Mouse (Mus musculus): ENCODE measurements around the gene RPS10-NUDT3. TPM values are rescaled to one million over a fixed set of nuclear protein-coding genes. Genes with fewer than 3 reads are reported as not detected.

Gene RPS10-NUDT3
- polyA plus RNA-seq, 1 experiment from 2014 or later, result not detected

GRCm38 (mm10) chr17:27628376-27628775 is 6.6 kb downstream of the RPS10-NUDT3 start:
- Histone ChIP-seq H3K4me2 (ENCODE audit: low read length) (no peak overlapping the region), H3K9ac (replicated peaks; ENCODE audit: low read depth, low read length) (no peak overlapping the region), H3K36me3 (ENCODE audit: control insufficient read depth, insufficient read depth) (peaks cover 20% of the 10 kb centered on the region), H3K4me3 (replicated peaks; ENCODE audit: low read length) (no peak overlapping the region), H3K9me3 (ENCODE audit: control insufficient read depth, low read length) (no peaks in the 10 kb centered on the region), H3K4me1 (replicated peaks; ENCODE audit: control insufficient read depth, insufficient read depth, low read length) (peaks cover 24% of the 10 kb centered on the region), H3K27ac (ENCODE audit: low read length) (no peak overlapping the region), H3K27me3 (replicated peaks; ENCODE audit: control insufficient read depth, insufficient read depth, low read length) (no peaks in the 10 kb centered on the region)
- WGBS, result 87% methylated on average over 8 of the region's 8 CpGs
- ATAC-seq, result no peak

- no peaks in the 10 kb centered on the region for H3K9me3 ChIP-seq (ENCODE audit: control insufficient read depth, low read length)
- no peak overlapping the region for H3K4me3 ChIP-seq (replicated peaks; ENCODE audit: low read length)
- no peaks in the 10 kb centered on the region for H3K27me3 ChIP-seq (replicated peaks; ENCODE audit: control insufficient read depth, insufficient read depth, low read length)
- peaks cover 20% of the 10 kb centered on the region for H3K36me3 ChIP-seq (ENCODE audit: control insufficient read depth, insufficient read depth)
- no peak for ATAC-seq
- H3K4me1 ChIP-seq (replicated peaks; ENCODE audit: control insufficient read depth, insufficient read depth, low read length), result peaks cover 17% of the 10 kb centered on the region
- H3K4me2 ChIP-seq (ENCODE audit: low read length), result no peak overlapping the region
- H3K27ac ChIP-seq (ENCODE audit: low read length), result no peak overlapping the region
- no peak overlapping the region for H3K9ac ChIP-seq (replicated peaks; ENCODE audit: low read depth, low read length)
- 35% methylated on average over 5 of the region's 5 CpGs for WGBS
These were observed 7.6 kb downstream of the RPS10-NUDT3 start for GRCm38 (mm10) chr17:27627451-27627850.

GRCm38 (mm10) chr17:27626681-27627080 is 8.3 kb downstream of the RPS10-NUDT3 start:
- Histone ChIP-seq H3K36me3 (ENCODE audit: control insufficient read depth, insufficient read depth) (peaks cover 13% of the 10 kb centered on the region), H3K4me3 (replicated peaks; ENCODE audit: low read length) (no peak overlapping the region), H3K27me3 (replicated peaks; ENCODE audit: control insufficient read depth, insufficient read depth, low read length) (no peaks in the 10 kb centered on the region), H3K9me3 (ENCODE audit: control insufficient read depth, low read length) (no peaks in the 10 kb centered on the region), H3K4me1 (replicated peaks; ENCODE audit: control insufficient read depth, insufficient read depth, low read length) (peaks cover 17% of the 10 kb centered on the region), H3K4me2 (ENCODE audit: low read length) (no peak overlapping the region), H3K9ac (replicated peaks; ENCODE audit: low read depth, low read length) (0 out of 2 replicates have a peak overlapping the region, but pooled peaks have one; percentile 20), H3K27ac (ENCODE audit: low read length) (peak overlapping the region; percentile 48)
- 8% methylated on average over 5 of the region's 5 CpGs for WGBS
- ATAC-seq, result peak; percentile 11; the same call in 1 of the 2 replicates

- Histone ChIP-seq H3K27ac (ENCODE audit: low read length) (no peak overlapping the region), H3K4me2 (ENCODE audit: low read length) (no peak overlapping the region), H3K4me3 (replicated peaks; ENCODE audit: low read length) (no peak overlapping the region), H3K9me3 (ENCODE audit: control insufficient read depth, low read length) (no peaks in the 10 kb centered on the region), H3K9ac (replicated peaks; ENCODE audit: low read depth, low read length) (no peak overlapping the region), H3K27me3 (replicated peaks; ENCODE audit: control insufficient read depth, insufficient read depth, low read length) (no peaks in the 10 kb centered on the region), H3K4me1 (replicated peaks; ENCODE audit: control insufficient read depth, insufficient read depth, low read length) (peaks cover 21% of the 10 kb centered on the region), H3K36me3 (ENCODE audit: control insufficient read depth, insufficient read depth) (peaks cover 6% of the 10 kb centered on the region)
- WGBS, result 40% methylated on average over 7 of the region's 7 CpGs
- no peak for ATAC-seq
These were observed 9.4 kb downstream of the RPS10-NUDT3 start for GRCm38 (mm10) chr17:27625455-27626251.

- WGBS, result 8% methylated on average over 87 of the region's 91 CpGs
- H3K27ac ChIP-seq (ENCODE audit: low read length), result peak within 1 kb of the TSS; percentile 98
- H3K36me3 ChIP-seq (ENCODE audit: control insufficient read depth, insufficient read depth), result no peaks in the 10 kb centered on the region
- peak within 1 kb of the TSS; percentile 99 for H3K9ac ChIP-seq (replicated peaks; ENCODE audit: low read depth, low read length)
- H3K4me3 ChIP-seq (replicated peaks; ENCODE audit: low read length), result peak within 1 kb of the TSS; percentile 92
- peaks cover 38% of the 10 kb centered on the region for H3K4me1 ChIP-seq (replicated peaks; ENCODE audit: control insufficient read depth, insufficient read depth, low read length)
- H3K4me2 ChIP-seq (ENCODE audit: low read length), result peak within 1 kb of the TSS; percentile 64
- ATAC-seq, result peak; percentile 90
- H3K27me3 ChIP-seq (replicated peaks; ENCODE audit: control insufficient read depth, insufficient read depth, low read length), result no peaks in the 10 kb centered on the region
- H3K9me3 ChIP-seq (ENCODE audit: control insufficient read depth, low read length), result no peaks in the 10 kb centered on the region
These were observed 11.4 kb downstream of the RPS10-NUDT3 start, which contains the start of gene Nudt3 for GRCm38 (mm10) chr17:27623360-27624326. Gene Nudt3 (minus strand): TSS chr17:27623495.

- under 1% methylated on average over 74 of the region's 80 CpGs for WGBS
- peak overlapping the region; percentile 64 for H3K4me2 ChIP-seq (ENCODE audit: low read length)
- ATAC-seq, result peak; percentile 49
- H3K9me3 ChIP-seq (ENCODE audit: control insufficient read depth, low read length), result no peaks in the 10 kb centered on the region; the same call in 1 of the 2 replicates
- peak overlapping the region; percentile 98 for H3K27ac ChIP-seq (ENCODE audit: low read length)
- H3K9ac ChIP-seq (replicated peaks; ENCODE audit: low read depth, low read length), result peak overlapping the region; percentile 99
- no peaks in the 10 kb centered on the region for H3K27me3 ChIP-seq (replicated peaks; ENCODE audit: control insufficient read depth, insufficient read depth, low read length)
- H3K4me3 ChIP-seq (replicated peaks; ENCODE audit: low read length), result peak overlapping the region; percentile 92
- peaks cover 39% of the 10 kb centered on the region for H3K4me1 ChIP-seq (replicated peaks; ENCODE audit: control insufficient read depth, insufficient read depth, low read length)
- H3K36me3 ChIP-seq (ENCODE audit: control insufficient read depth, insufficient read depth), result peaks cover under 1% of the 10 kb centered on the region; the same call in 1 of the 2 replicates
These were observed 12.2 kb downstream of the RPS10-NUDT3 start for GRCm38 (mm10) chr17:27622611-27623359.

GRCm38 (mm10) chr17:27621705-27622531 is 13.1 kb downstream of the RPS10-NUDT3 start:
- Histone ChIP-seq H3K4me2 (ENCODE audit: low read length) (peak overlapping the region; percentile 64), H3K4me3 (replicated peaks; ENCODE audit: low read length) (peak overlapping the region; percentile 92), H3K9me3 (ENCODE audit: control insufficient read depth, low read length) (no peaks in the 10 kb centered on the region; the same call in 1 of the 2 replicates), H3K9ac (replicated peaks; ENCODE audit: low read depth, low read length) (peak overlapping the region; percentile 99), H3K36me3 (ENCODE audit: control insufficient read depth, insufficient read depth) (peaks cover 4% of the 10 kb centered on the region; the same call in 1 of the 2 replicates), H3K4me1 (replicated peaks; ENCODE audit: control insufficient read depth, insufficient read depth, low read length) (peaks cover 38% of the 10 kb centered on the region), H3K27me3 (replicated peaks; ENCODE audit: control insufficient read depth, insufficient read depth, low read length) (no peaks in the 10 kb centered on the region), H3K27ac (ENCODE audit: low read length) (peak overlapping the region; percentile 98)
- WGBS, result 1% methylated on average over 23 of the region's 23 CpGs
- peak; percentile 59 for ATAC-seq

GRCm38 (mm10) chr17:27621161-27621560 is 13.9 kb downstream of the RPS10-NUDT3 start:
- peak overlapping the region; percentile 92 for H3K4me3 ChIP-seq (replicated peaks; ENCODE audit: low read length)
- WGBS, result 16% methylated on average over 8 of the region's 8 CpGs
- H3K9ac ChIP-seq (replicated peaks; ENCODE audit: low read depth, low read length), result peak overlapping the region; percentile 99
- H3K4me1 ChIP-seq (replicated peaks; ENCODE audit: control insufficient read depth, insufficient read depth, low read length), result peaks cover 32% of the 10 kb centered on the region
- no peaks in the 10 kb centered on the region for H3K27me3 ChIP-seq (replicated peaks; ENCODE audit: control insufficient read depth, insufficient read depth, low read length)
- H3K9me3 ChIP-seq (ENCODE audit: control insufficient read depth, low read length), result no peaks in the 10 kb centered on the region; the same call in 1 of the 2 replicates
- peak overlapping the region; percentile 98 for H3K27ac ChIP-seq (ENCODE audit: low read length)
- ATAC-seq, result no peak
- peak overlapping the region; percentile 64 for H3K4me2 ChIP-seq (ENCODE audit: low read length)
- H3K36me3 ChIP-seq (ENCODE audit: control insufficient read depth, insufficient read depth), result peaks cover 4% of the 10 kb centered on the region; the same call in 1 of the 2 replicates

Data from forebrain, embryonic 16.5 days (tissue).